Mouse (Mus musculus): ENCODE data around the gene Gal3st2c.
"Not testable (repeated sequence)": the region's sequence is repeated elsewhere in the genome, so short reads cannot be mapped to it uniquely, and the experiment has no call there.

DNA sequence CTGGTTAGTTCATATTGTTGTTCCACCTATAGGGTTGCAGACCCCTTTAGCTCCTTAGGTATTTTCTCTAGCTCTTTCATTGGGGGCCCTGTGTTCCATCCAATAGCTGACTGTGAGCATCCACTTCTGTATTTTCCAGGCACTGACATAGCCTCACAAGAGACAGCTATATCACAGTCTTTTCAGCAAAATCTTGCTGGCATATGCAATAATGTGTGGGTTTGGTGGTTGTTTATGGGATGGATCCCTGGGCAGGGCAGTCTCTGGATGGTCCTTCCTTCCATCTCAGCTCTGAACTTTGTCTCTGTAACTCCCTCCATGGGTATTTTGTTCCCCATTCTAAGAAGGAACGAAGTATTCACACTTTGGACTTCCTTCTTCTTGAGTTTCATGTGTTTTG lies 68.0 kb downstream of the Gal3st2c start:
- TF ChIP-seq CTCF (IDR thresholded peaks at IDR 0.05; ENCODE audit: control insufficient read depth, insufficient read depth, insufficient read length); USF1 (IDR thresholded peaks at IDR 0.05; ENCODE audit: low read depth); CEBPB (IDR thresholded peaks at IDR 0.05; ENCODE audit: low read depth); MYOG (IDR thresholded peaks at IDR 0.05; ENCODE audit: control insufficient read depth, extremely low read depth, insufficient read length); MYOD1 (IDR thresholded peaks at IDR 0.05; ENCODE audit: control insufficient read depth, insufficient read length, low read depth); MAX (IDR thresholded peaks at IDR 0.05): not testable (repeated sequence)

All from C2C12 (cell line).